Mouse (Mus musculus) olfactory bulb, adult 2 months (tissue): ENCODE measurements around the gene F13b.

Source experiments
- CTCF ChIP-seq: fragments of 200-500 bp; IDR thresholded peaks from 2 replicates; pipeline ENCODE4 v1.5.1; 2012; ENCODE audit warnings: low read depth, mild to moderate bottlenecking, low read length, moderate library complexity; ENCODE audit not compliant: insufficient read depth
- POLR2A ChIP-seq: fragments of 200-500 bp; IDR thresholded peaks from 2 replicates; pipeline ENCODE4 v1.6.1; 2012; ENCODE audit warnings: mild to moderate bottlenecking, low read depth, low read length, moderate library complexity; ENCODE audit not compliant: insufficient read depth

GRCm38 (mm10) chr1:139514556-139514955 is 13.1 kb downstream of the F13b start:
- TF ChIP-seq CTCF = no peak
- no peak for TF ChIP-seq POLR2A
